18 mouse cellular contexts compared by ENCODE assay signal in the genomic region with DNA sequence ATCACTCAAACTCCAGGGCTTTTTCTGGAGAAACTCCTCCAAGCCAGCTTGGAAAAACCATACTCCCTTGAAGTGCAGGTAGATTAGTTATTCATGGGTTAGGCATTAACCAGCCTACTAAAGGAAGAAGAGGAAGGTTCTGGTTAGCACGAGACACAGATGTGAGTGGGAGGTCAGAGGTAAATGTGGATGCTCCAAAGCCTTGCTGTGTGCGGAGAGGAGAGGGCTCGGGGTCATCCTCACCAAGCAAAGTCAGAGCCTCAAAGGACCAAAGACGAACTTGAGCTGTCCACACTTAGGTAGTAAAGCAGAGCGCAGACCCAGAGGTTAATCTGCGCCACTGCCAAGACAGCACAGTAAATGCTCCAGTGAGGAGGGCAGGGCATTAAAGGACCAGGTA.
DNase-seq lines count a peak whose midpoint lies in the region; ATAC-seq lines count a peak whose summit lies in the region.
"Had no signal": no experiment of that assay in that cellular context is flagged by ENCODE, and none has a peak within 500 bp of the region (broad histone marks: within the 10 kb centered on the region; RNA-seq: fewer than 3 reads in every experiment).

No protein-coding gene starts in this region.

- no peaks in the 10 kb centered on the region for H3K9me3 ChIP-seq in hindbrain, embryonic 15.5 days
- no peaks in the 10 kb centered on the region for H3K9me3 ChIP-seq in hindbrain, embryonic 13.5 days
- H3K9me3 ChIP-seq in kidney, embryonic 14.5 days (ENCODE audit: control insufficient read depth, low read length) = no peaks in the 10 kb centered on the region
- H3K9me3 ChIP-seq: liver, embryonic 12.5 days had no signal

- peak overlapping the region; percentile 87; the same call in 1 of the 2 replicates for H3K27ac ChIP-seq in hindbrain, embryonic 15.5 days (replicated peaks)
- no peak overlapping the region for H3K27ac ChIP-seq in hindbrain, embryonic 13.5 days
- 0 out of 2 replicates have a peak overlapping the region, but pooled peaks have one; percentile 66 for H3K27ac ChIP-seq in kidney, embryonic 14.5 days (ENCODE audit: low read depth, low read length)
- H3K27ac ChIP-seq: liver, embryonic 12.5 days; macrophage had no signal

- H3K36me3 ChIP-seq in hindbrain, embryonic 15.5 days = no peaks in the 10 kb centered on the region
- H3K36me3 ChIP-seq in hindbrain, embryonic 13.5 days = no peaks in the 10 kb centered on the region
- H3K36me3 ChIP-seq in kidney, embryonic 14.5 days (ENCODE audit: control insufficient read depth, insufficient read depth, low read length) = no peaks in the 10 kb centered on the region
- H3K36me3 ChIP-seq: G1E; liver, embryonic 12.5 days had no signal

- H3K27me3 ChIP-seq in hindbrain, embryonic 15.5 days = no peaks in the 10 kb centered on the region
- no peaks in the 10 kb centered on the region for H3K27me3 ChIP-seq in hindbrain, embryonic 13.5 days
- no peaks in the 10 kb centered on the region for H3K27me3 ChIP-seq in kidney, embryonic 14.5 days (ENCODE audit: control insufficient read depth, insufficient read depth, low read length)
- H3K27me3 ChIP-seq: liver, embryonic 12.5 days had no signal

- WGBS in hindbrain, embryonic 15.5 days = 84% methylated on average over 6 of the region's 6 CpGs
- 84% methylated on average over 6 of the region's 6 CpGs for WGBS in hindbrain, embryonic 13.5 days
- 62% methylated on average over 6 of the region's 6 CpGs for WGBS in kidney, embryonic 14.5 days

- no peak overlapping the region for H3K9ac ChIP-seq in hindbrain, embryonic 15.5 days
- no peak overlapping the region for H3K9ac ChIP-seq in hindbrain, embryonic 13.5 days
- H3K9ac ChIP-seq in kidney, embryonic 14.5 days (ENCODE audit: low read depth, low read length) = no peak overlapping the region
- H3K9ac ChIP-seq: liver, embryonic 12.5 days; lung, embryonic 14.5 days had no signal

- peak; percentile 62 for DNase-seq in kidney, adult 18-20 months
- peak; percentile 22 to 54 for DNase-seq in kidney, postnatal 4 days
- no peak for DNase-seq in right cerebral cortex, postnatal 25 days
- no peak for DNase-seq in B cell, adult 2 months
- DNase-seq: cerebellum, adult 8-10 months; heart, adult 11 months; heart, postnatal 36 days; midbrain, embryonic 14.5 days; right cerebral cortex, adult 18-20 months; spleen, adult 18-20 months; thymus, adult 2 months had no signal

- no peak overlapping the region for H3K4me3 ChIP-seq in hindbrain, embryonic 15.5 days
- no peak overlapping the region for H3K4me3 ChIP-seq in hindbrain, embryonic 13.5 days
- no peak overlapping the region for H3K4me3 ChIP-seq in kidney, embryonic 14.5 days (ENCODE audit: low read length)
- H3K4me3 ChIP-seq: liver, embryonic 12.5 days had no signal

- ATAC-seq in hindbrain, embryonic 15.5 days (ENCODE audit: low FRiP score, low read depth) = no peak
- ATAC-seq in hindbrain, embryonic 13.5 days (ENCODE audit: low FRiP score) = no peak
- peak; percentile 47; the same call in 1 of the 2 replicates for ATAC-seq in kidney, embryonic 14.5 days (ENCODE audit: low FRiP score, low TSS enrichment)
- ATAC-seq: liver, embryonic 12.5 days had no signal

- peaks cover 40% of the 10 kb centered on the region for H3K4me1 ChIP-seq in hindbrain, embryonic 15.5 days (replicated peaks)
- peaks cover 44% of the 10 kb centered on the region for H3K4me1 ChIP-seq in hindbrain, embryonic 13.5 days (replicated peaks)
- H3K4me1 ChIP-seq in kidney, embryonic 14.5 days (ENCODE audit: control insufficient read depth, insufficient read depth, low read length) = peaks cover 22% of the 10 kb centered on the region

- no peak overlapping the region for H3K4me2 ChIP-seq in hindbrain, embryonic 15.5 days
- H3K4me2 ChIP-seq in hindbrain, embryonic 13.5 days = no peak overlapping the region
- H3K4me2 ChIP-seq in kidney, embryonic 14.5 days (replicated peaks; ENCODE audit: low read depth, low read length) = no peak overlapping the region
- H3K4me2 ChIP-seq: liver, embryonic 12.5 days; lung, embryonic 14.5 days had no signal

Comparison
In these comparisons a context has a peak if more than half of its experiments do, and no peak if none do; other contexts are left out.
1. DNase-seq: peak in kidney, adult 18-20 months (single experiment) and kidney, postnatal 4 days (2 of 2); none in right cerebral cortex, postnatal 25 days (single experiment) and B cell, adult 2 months (0 of 2).